Mouse (Mus musculus) midbrain, embryonic 10.5 days (tissue): Measurements from ENCODE around the gene Wdfy3. TPM values are rescaled to one million over a fixed set of nuclear protein-coding genes. Genes with fewer than 3 reads are reported as not detected.

Experiments
- DNase-seq: peaks from one replicate; pipeline ENCODE4 v3.0.0-alpha.2; 2017; ENCODE audit warnings: low spot score
- H3K27ac ChIP-seq: fragments of 300-500 bp; sonication (generic); replicated peaks from 2 replicates; pipeline ENCODE4 v1.5.1; 2016; ENCODE audit warnings: mild to moderate bottlenecking
- H3K27me3 ChIP-seq: fragments of 300-500 bp; sonication (generic); 2 replicates; pipeline ENCODE4 v1.6.1; 2016; ENCODE audit warnings: low read depth, mild to moderate bottlenecking; ENCODE audit not compliant: poor library complexity, severe bottlenecking
- H3K36me3 ChIP-seq: fragments of 300-500 bp; sonication (generic); 2 replicates; pipeline ENCODE4 v1.6.1; 2016; ENCODE audit warnings: mild to moderate bottlenecking, moderate library complexity
- H3K4me1 ChIP-seq: fragments of 300-500 bp; sonication (generic); 2 replicates; pipeline ENCODE4 v1.6.1; 2016
- H3K4me3 ChIP-seq: fragments of 300-500 bp; sonication (generic); 2 replicates; pipeline ENCODE4 v1.5.1; 2016; ENCODE audit warnings: mild to moderate bottlenecking, moderate library complexity
- H3K9me3 ChIP-seq: fragments of 300-500 bp; sonication (generic); replicated peaks from 2 replicates; pipeline ENCODE4 v1.6.1; 2016; ENCODE audit warnings: mild to moderate bottlenecking
- WGBS: fragments of 180-500 bp; shearing (Covaris S2); methylation state at CpG from one replicate; pipeline ENCODE4 v1.1.7; 2016; 5-methylcytosine and 5-hydroxymethylcytosine counted together
- polyA plus RNA-seq: library from polyadenylated mRNA; unstranded; fragments of >200 nt; fragmentation: Nextera tagmentation; extraction: Ambion mirVana; gene quantifications from 2 replicates; pipeline ENCODE4 v1.2.1, GENCODE M21; 2016

Gene Wdfy3
- polyA plus RNA-seq, 1 experiment from 2014 or later, result 18.2 TPM

DNA sequence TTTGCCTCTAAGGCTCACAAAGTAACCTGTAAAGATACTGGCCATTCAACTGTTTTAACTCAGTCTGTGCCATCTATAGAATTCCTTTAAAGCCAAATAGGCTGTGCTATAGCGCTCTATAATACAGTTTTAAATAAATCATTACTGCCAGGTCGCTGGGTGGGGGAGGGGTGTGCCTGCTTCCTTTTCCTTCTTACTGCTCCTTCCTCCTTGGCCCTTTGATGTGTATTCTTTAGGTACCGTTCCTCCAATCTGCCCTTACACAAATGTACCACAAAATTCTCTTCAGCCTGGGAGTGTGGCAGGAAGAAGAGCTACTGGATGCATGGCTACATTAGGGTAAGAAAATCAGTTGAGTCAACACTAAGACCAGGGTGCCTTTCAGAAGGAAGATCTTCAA, 1.5 kb upstream of the Wdfy3 start:
- Histone ChIP-seq H3K4me1 (peaks cover 57% of the 10 kb centered on the region), H3K27ac (peak overlapping the region; percentile 100), H3K4me3 (peak overlapping the region; percentile 95), H3K27me3 (no peaks in the 10 kb centered on the region), H3K9me3 (no peaks in the 10 kb centered on the region), H3K36me3 (peaks cover 16% of the 10 kb centered on the region)
- no peak for DNase-seq
- 46% methylated on average over 3 of the region's 3 CpGs for WGBS

DNA sequence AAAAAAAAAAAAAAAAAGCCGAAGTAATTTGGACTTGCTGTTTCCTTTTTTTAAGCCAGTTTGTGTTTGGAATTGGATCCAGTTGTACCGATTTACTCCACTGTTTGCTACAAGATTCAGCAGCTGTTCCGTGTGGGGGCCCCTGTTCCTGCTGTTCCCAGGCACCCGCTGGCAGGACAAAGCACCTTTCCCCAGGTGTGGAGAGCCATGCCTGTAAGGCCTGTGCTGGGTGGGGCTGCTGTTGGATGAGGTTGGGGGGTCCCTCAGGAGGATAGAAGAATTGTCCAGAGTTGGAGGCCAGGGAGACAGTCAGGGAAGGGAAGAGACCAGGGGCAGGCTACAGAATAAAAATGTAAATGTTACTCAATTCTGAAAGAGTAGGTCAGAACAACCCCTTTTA, 1.1 kb upstream of the Wdfy3 start:
- Histone ChIP-seq H3K4me3 (peak overlapping the region; percentile 95), H3K27me3 (no peaks in the 10 kb centered on the region), H3K9me3 (no peaks in the 10 kb centered on the region), H3K36me3 (peaks cover 21% of the 10 kb centered on the region), H3K4me1 (peaks cover 57% of the 10 kb centered on the region), H3K27ac (peak overlapping the region; percentile 100; the same call in 1 of the 2 replicates)
- DNase-seq, result no peak
- WGBS, result 32% methylated on average over 4 of the region's 4 CpGs

DNA sequence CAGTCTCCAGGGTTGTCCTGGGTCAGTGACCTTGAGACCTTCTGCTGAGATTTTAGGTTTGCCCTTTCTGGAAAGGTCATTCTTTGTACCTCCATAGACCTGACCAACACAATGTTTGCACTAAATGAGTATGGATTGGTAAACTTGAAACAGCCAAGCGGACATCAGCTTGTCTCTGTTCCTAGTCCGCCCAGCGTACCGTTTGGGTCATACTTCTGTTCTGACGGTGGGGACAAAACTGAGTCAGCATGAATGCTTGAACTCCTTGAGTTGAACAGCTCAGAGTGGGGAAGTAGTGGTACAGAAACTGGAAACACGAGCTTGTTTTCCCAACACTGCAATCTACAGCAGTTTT, 670 bp upstream of the Wdfy3 start:
- WGBS, result 11% methylated on average over 6 of the region's 6 CpGs
- DNase-seq, result no peak

DNA sequence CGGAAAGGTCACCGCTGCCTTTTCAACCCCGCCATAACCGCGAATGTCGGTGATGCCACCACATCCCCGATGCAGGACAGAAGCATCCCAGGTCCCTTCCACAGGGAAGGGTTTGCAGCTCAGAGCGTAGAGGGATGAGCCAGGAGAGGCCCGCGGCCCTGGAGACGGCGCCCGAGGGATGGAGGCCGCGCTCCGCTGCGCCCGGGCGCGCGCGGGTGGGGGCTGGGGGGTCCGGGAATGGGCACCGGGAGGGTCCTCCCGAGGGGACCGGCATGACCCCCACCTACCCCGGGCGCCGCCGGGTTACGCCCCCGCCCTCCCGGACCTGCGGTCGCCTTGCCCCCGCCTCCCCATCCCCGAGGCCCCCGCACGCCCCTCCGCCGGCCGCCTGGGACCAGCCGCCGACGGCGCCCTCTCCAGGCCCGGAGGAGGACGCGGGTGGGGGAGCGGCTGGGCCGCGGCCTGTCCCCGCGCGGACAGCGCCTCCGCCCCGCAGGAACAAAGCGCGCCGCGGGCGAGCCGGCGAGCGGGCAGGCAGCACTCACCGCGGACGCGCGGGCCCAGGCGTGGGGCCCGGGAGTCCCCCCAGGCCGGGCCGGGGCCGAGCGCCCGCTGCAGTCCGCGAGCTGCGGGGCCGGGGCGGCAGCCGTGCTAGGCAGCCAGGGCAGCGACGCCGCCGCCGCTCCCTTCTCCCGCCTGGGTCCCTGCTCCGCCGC, 512 bp downstream of the Wdfy3 start:
- WGBS, result under 1% methylated on average over 85 of the region's 92 CpGs
- peaks cover 67% of the 10 kb centered on the region for H3K4me1 ChIP-seq
- DNase-seq, result peak; percentile 74

More for the DNA sequence above, 670 bp upstream of the Wdfy3 start:
- Histone ChIP-seq H3K27me3 (no peaks in the 10 kb centered on the region), H3K4me1 (peaks cover 58% of the 10 kb centered on the region), H3K4me3 (peak overlapping the region; percentile 95), H3K36me3 (peaks cover 24% of the 10 kb centered on the region), H3K27ac (peak overlapping the region; percentile 100), H3K9me3 (no peaks in the 10 kb centered on the region)

GRCm38 (mm10) chr5:102066458-102066857, 3.3 kb downstream of the Wdfy3 start:
- H3K27me3 ChIP-seq, result no peaks in the 10 kb centered on the region
- no peaks in the 10 kb centered on the region for H3K9me3 ChIP-seq
- peaks cover 27% of the 10 kb centered on the region for H3K36me3 ChIP-seq
- no peak for DNase-seq
- peaks cover 73% of the 10 kb centered on the region for H3K4me1 ChIP-seq
- H3K27ac ChIP-seq, result no peak overlapping the region
- H3K4me3 ChIP-seq, result no peak overlapping the region
- 98% methylated on average over 6 of the region's 6 CpGs for WGBS

More for the DNA sequence above, 512 bp downstream of the Wdfy3 start:
- Histone ChIP-seq H3K27me3 (no peaks in the 10 kb centered on the region), H3K4me3 (peak overlapping the region; percentile 95), H3K36me3 (peaks cover 27% of the 10 kb centered on the region), H3K9me3 (no peaks in the 10 kb centered on the region), H3K27ac (peak overlapping the region; percentile 100)

GRCm38 (mm10) chr5:102063013-102063752, 6.5 kb downstream of the Wdfy3 start:
- peaks cover 47% of the 10 kb centered on the region for H3K36me3 ChIP-seq
- 38% methylated on average over 18 of the region's 18 CpGs for WGBS
- peak overlapping the region; percentile 28 for H3K4me3 ChIP-seq
- peak overlapping the region; percentile 57 for H3K27ac ChIP-seq
- peaks cover 55% of the 10 kb centered on the region for H3K4me1 ChIP-seq
- peak; percentile 44 for DNase-seq
- no peaks in the 10 kb centered on the region for H3K9me3 ChIP-seq
- H3K27me3 ChIP-seq, result no peaks in the 10 kb centered on the region

- Histone ChIP-seq H3K4me3 (no peak overlapping the region), H3K27me3 (no peaks in the 10 kb centered on the region), H3K9me3 (no peaks in the 10 kb centered on the region), H3K27ac (no peak overlapping the region), H3K36me3 (peaks cover 38% of the 10 kb centered on the region), H3K4me1 (peaks cover 41% of the 10 kb centered on the region)
- DNase-seq, result no peak
- WGBS, result 67% methylated on average over 5 of the region's 5 CpGs
Observed at GRCm38 (mm10) chr5:102061816-102062215, 7.9 kb downstream of the Wdfy3 start.

DNA sequence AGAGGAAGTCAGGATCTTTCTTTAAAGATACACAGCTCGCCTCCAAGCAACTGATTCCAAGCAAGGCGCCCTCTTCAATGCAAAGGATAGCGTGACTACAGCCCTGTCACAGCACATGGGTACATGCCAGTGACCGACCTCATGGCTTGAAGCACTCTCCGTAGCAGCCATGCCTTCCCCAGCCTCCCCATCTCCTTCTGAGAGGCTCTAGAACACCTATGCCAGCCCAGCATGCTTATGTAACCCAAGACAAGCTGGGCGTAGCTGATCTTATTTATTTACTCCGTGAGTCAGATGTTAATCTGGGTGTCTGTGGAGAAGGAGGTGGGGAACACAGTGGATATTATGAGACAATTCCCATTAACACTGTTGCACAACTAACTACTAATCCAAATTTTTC, 13.8 kb downstream of the Wdfy3 start:
- Histone ChIP-seq H3K27me3 (no peaks in the 10 kb centered on the region), H3K27ac (no peak overlapping the region), H3K4me1 (peaks cover 18% of the 10 kb centered on the region), H3K36me3 (peaks cover 54% of the 10 kb centered on the region), H3K4me3 (no peak overlapping the region), H3K9me3 (no peaks in the 10 kb centered on the region)
- no peak for DNase-seq
- WGBS, result 62% methylated on average over 7 of the region's 7 CpGs

DNA sequence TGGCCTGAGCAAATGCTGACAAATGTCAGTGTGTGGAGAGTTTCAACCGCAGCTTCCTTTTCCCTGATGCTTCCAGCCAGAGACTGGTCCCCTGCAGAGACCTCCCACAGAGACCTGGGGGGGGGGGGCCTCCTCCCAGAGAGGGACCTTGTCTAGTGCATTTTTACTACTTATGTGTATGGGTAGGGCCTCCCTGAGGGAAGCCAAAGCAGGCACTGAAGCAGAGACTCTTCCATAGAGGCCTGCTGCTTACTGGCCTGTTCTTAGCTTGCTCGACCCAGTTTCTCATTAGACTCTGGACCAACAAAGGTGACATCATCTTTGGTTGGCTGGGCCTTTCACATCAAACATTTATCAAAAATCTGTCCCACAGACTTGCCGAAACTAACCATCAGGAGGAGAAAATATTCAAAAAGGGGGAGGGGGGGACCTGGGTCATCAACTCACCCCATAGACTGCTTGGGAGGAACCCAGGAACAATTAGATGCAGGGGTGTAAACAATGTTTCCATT, 14.5 kb downstream of the Wdfy3 start:
- no peak overlapping the region for H3K27ac ChIP-seq
- H3K9me3 ChIP-seq, result no peaks in the 10 kb centered on the region
- H3K27me3 ChIP-seq, result no peaks in the 10 kb centered on the region
- DNase-seq, result no peak
- WGBS, result 58% methylated on average over 3 of the region's 3 CpGs
- H3K36me3 ChIP-seq, result peaks cover 57% of the 10 kb centered on the region
- peaks cover 18% of the 10 kb centered on the region for H3K4me1 ChIP-seq
- no peak overlapping the region for H3K4me3 ChIP-seq

DNA sequence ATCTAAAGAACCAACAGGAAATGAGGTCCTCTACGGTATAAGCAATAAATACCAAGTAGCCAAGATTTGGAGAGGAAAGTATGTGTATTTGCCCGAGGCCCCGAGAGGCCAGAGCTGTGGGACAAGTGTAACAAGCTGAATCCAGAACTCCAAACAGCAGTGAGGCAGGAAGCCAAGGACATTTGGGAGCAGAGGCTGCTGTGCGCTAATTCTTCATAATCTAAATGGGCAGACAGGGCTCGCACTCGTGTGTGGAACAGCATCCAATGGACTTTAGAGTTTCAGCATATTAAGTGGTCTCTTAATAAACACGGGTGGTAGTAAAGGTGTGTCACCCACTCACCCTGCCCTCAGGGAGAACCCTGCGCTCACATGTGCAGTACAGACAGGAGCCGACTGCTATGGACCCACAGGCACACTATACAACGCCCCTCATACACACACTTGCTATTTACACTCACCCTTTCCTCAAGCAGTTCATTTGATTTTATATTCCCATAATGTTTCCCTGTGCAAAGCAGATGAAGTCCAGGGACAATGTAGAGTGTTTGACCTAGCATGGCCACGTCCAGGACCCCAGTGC, 15.1 kb downstream of the Wdfy3 start:
- H3K4me3 ChIP-seq, result no peak overlapping the region
- H3K27ac ChIP-seq, result no peak overlapping the region
- H3K9me3 ChIP-seq, result no peaks in the 10 kb centered on the region
- peaks cover 51% of the 10 kb centered on the region for H3K36me3 ChIP-seq
- whole genome bisulfite sequencing, result 85% methylated on average over 11 of the region's 11 CpGs
- H3K4me1 ChIP-seq, result peaks cover 18% of the 10 kb centered on the region
- no peak for DNase-seq
- H3K27me3 ChIP-seq, result no peaks in the 10 kb centered on the region

DNA sequence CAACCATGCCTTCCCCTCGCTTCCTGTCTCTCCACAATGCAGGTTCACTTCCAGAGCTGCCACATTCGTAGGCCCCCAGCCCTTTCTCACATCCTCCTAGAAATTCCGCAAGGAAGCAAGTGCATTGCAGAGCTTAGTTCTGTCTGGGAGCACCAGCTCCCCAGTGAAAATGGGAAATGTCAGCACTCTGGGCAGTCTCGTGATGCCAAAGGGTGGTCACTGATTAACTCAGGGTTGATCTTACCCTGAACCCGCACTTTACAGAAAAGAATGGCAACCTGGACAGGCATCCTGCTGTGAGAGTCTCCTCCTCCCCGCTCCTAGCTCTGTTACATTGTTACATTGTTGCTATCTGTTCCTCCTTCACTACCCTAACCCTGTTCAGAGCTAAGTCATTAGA, 16.8 kb downstream of the Wdfy3 start:
- H3K27ac ChIP-seq, result no peak overlapping the region
- no peaks in the 10 kb centered on the region for H3K9me3 ChIP-seq
- no peak overlapping the region for H3K4me3 ChIP-seq
- peaks cover 18% of the 10 kb centered on the region for H3K4me1 ChIP-seq
- 76% methylated on average over 6 of the region's 6 CpGs for WGBS
- no peak for DNase-seq
- H3K36me3 ChIP-seq, result peaks cover 45% of the 10 kb centered on the region
- H3K27me3 ChIP-seq, result no peaks in the 10 kb centered on the region

GRCm38 (mm10) chr5:102052465-102052864, 17.3 kb downstream of the Wdfy3 start:
- Histone ChIP-seq H3K27ac (no peak overlapping the region), H3K4me3 (no peak overlapping the region), H3K9me3 (no peaks in the 10 kb centered on the region), H3K4me1 (peaks cover 18% of the 10 kb centered on the region), H3K27me3 (no peaks in the 10 kb centered on the region), H3K36me3 (peaks cover 47% of the 10 kb centered on the region)
- 88% methylated on average over 4 of the region's 4 CpGs for WGBS
- DNase-seq, result no peak

- WGBS, result 91% methylated on average over 1 of the region's 1 CpGs
- H3K4me3 ChIP-seq, result no peak overlapping the region
- H3K27me3 ChIP-seq, result no peaks in the 10 kb centered on the region
- no peak overlapping the region for H3K27ac ChIP-seq
- no peak for DNase-seq
- H3K36me3 ChIP-seq, result peaks cover 52% of the 10 kb centered on the region
- H3K9me3 ChIP-seq, result no peaks in the 10 kb centered on the region
- H3K4me1 ChIP-seq, result peaks cover 12% of the 10 kb centered on the region
Observed at GRCm38 (mm10) chr5:102050677-102051076, 19.0 kb downstream of the Wdfy3 start.
